Mouse (Mus musculus) heart, postnatal 0 days (tissue): ENCODE results near the gene Fgf8. TPM values are rescaled to one million over a fixed set of nuclear protein-coding genes. Genes with fewer than 3 reads are reported as not detected.

Source experiments
- ATAC-seq: fragments of 200-750 bp; cut with Nextera tagmentation; 2 replicates; pipeline ENCODE4 v1.8.0; 2017; ENCODE audit warnings: low read depth, moderate number of reproducible peaks, moderate library complexity; ENCODE audit not compliant: insufficient read depth
- DNase-seq: peaks from one replicate; pipeline ENCODE4 v3.0.0-alpha.2; 2016; ENCODE audit warnings: low spot score
- H3K27ac ChIP-seq: fragments of 300-500 bp; sonication (generic); 2 replicates; pipeline ENCODE4 v1.5.1; 2014; ENCODE audit warnings: low read depth, mild to moderate bottlenecking
- H3K27me3 ChIP-seq: fragments of 300-500 bp; sonication (generic); 2 replicates; pipeline ENCODE4 v1.6.1; 2014; ENCODE audit warnings: low read length, mixed read lengths; ENCODE audit not compliant: control insufficient read depth, insufficient read depth
- H3K36me3 ChIP-seq: fragments of 300-500 bp; sonication (generic); replicated peaks from 2 replicates; pipeline ENCODE4 v1.6.1; 2014; ENCODE audit warnings: low read length, mixed read lengths; ENCODE audit not compliant: control insufficient read depth, insufficient read depth
- H3K4me1 ChIP-seq: fragments of 300-500 bp; sonication (generic); 2 replicates; pipeline ENCODE4 v1.6.1; 2014; ENCODE audit warnings: antibody characterized with exemption; ENCODE audit not compliant: control insufficient read depth, insufficient read depth
- H3K4me2 ChIP-seq: fragments of 300-500 bp; sonication (generic); 2 replicates; pipeline ENCODE4 v1.6.1; 2014; ENCODE audit warnings: low read depth, mild to moderate bottlenecking, low read length, moderate library complexity
- H3K4me3 ChIP-seq: fragments of 300-500 bp; sonication (generic); 2 replicates; pipeline ENCODE4 v1.5.1; 2014; ENCODE audit warnings: low read depth, low read length
- H3K9ac ChIP-seq: fragments of 300-500 bp; sonication (generic); replicated peaks from 2 replicates; pipeline ENCODE4 v1.6.1; 2014; ENCODE audit warnings: low read depth, low read length, mixed read lengths
- H3K9me3 ChIP-seq: fragments of 300-500 bp; sonication (generic); replicated peaks from 2 replicates; pipeline ENCODE4 v1.6.1; 2016; ENCODE audit warnings: low read length; ENCODE audit not compliant: control insufficient read depth
- CTCF ChIP-seq: IDR thresholded peaks from 2 replicates; pipeline ENCODE4 v1.5.1; 2016; ENCODE audit warnings: antibody characterized with exemption, control low read depth, low read depth
- EP300 ChIP-seq: IDR thresholded peaks from 2 replicates; pipeline ENCODE4 v1.6.1; 2016; ENCODE audit warnings: antibody characterized with exemption, low read depth
- WGBS: fragments of 180-500 bp; shearing (Covaris S2); extraction: QIAGEN DNeasy Blood & Tissue Kit; methylation state at CpG from one replicate; pipeline ENCODE4 v1.1.7; 2014; 5-methylcytosine and 5-hydroxymethylcytosine counted together
- polyA plus RNA-seq: library from polyadenylated mRNA; unstranded; fragments of >200 nt; fragmentation: Nextera tagmentation; extraction: Ambion mirVana; gene quantifications from 2 replicates; pipeline ENCODE4 v1.2.1, GENCODE M21; 2015
- total RNA-seq: library from RNA; depleted of rRNA; stranded (reverse); fragments of >200 nt; gene quantifications from 2 replicates; pipeline ENCODE4 v1.2.3, GENCODE M21; 2014; ENCODE audit warnings: low replicate concordance

Fgf8 gene
- total and polyA plus RNA-seq, 2 experiments from 2014 or later = not detected

GRCm38 (mm10) chr19:45734191-45734590 lies 8.5 kb downstream of the Fgf8 start:
- Histone ChIP-seq H3K9me3 (no peaks in the 10 kb centered on the region), H3K4me2 (no peak overlapping the region), H3K27ac (no peak overlapping the region), H3K27me3 (peaks cover 59% of the 10 kb centered on the region), H3K4me1 (peaks cover 6% of the 10 kb centered on the region; the same call in 1 of the 2 replicates), H3K9ac (no peak overlapping the region), H3K4me3 (no peak overlapping the region), H3K36me3 (no peaks in the 10 kb centered on the region)
- ATAC-seq = no peak
- WGBS = 81% methylated on average over 5 of the region's 5 CpGs
- no peak for DNase-seq
- TF ChIP-seq EP300 = no peak
- no peak for TF ChIP-seq CTCF

DNA sequence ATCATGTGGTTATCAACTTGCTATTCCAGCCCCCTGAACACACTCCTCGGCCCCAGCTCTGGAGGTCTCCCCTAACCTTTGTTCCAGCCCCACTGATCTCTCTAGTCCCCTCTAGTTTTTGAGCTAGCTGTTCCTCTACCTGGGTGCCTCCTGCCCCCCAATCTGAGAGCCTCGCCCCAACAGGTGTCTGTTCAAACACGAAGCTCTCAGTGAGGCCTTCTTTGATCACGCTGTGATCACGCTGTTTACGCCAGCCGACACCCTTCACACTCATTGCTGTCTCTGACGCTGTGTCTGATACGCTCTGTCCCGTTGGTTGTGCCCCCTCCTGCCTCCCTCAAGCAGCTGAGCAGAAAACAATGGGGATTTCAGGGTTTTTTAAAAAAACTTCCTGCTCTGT lies 9.2 kb downstream of the Fgf8 start:
- DNase-seq = no peak
- Histone ChIP-seq H3K36me3 (no peaks in the 10 kb centered on the region), H3K9ac (no peak overlapping the region), H3K4me1 (peaks cover 6% of the 10 kb centered on the region; the same call in 1 of the 2 replicates), H3K4me2 (no peak overlapping the region), H3K27me3 (peaks cover 53% of the 10 kb centered on the region), H3K9me3 (no peaks in the 10 kb centered on the region), H3K27ac (no peak overlapping the region), H3K4me3 (no peak overlapping the region)
- TF ChIP-seq CTCF (no peak), EP300 (no peak)
- ATAC-seq = no peak
- WGBS = 41% methylated on average over 10 of the region's 10 CpGs

DNA sequence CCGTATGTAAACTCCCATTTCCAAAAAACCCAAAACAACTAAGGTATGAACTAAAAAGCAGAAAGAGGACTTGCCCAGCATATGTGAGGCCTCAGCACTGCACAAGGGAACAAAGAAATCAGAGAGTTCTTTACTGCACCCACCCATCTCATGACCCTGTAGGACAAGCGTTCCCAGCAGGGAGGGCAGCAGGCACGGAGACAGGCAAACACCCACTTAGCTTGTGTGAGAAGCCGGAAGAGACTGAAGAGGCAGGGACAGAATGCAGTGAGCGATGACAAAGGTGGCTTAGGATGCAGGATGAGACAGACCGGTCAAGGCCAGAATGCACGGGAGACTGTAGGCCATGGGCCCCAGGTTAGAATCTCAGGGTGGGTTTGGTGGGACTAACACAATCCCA lies 11.1 kb downstream of the Fgf8 start:
- no peak overlapping the region for H3K9ac ChIP-seq
- TF ChIP-seq CTCF (no peak), EP300 (no peak)
- no peaks in the 10 kb centered on the region for H3K36me3 ChIP-seq
- peaks cover 38% of the 10 kb centered on the region for H3K27me3 ChIP-seq
- no peak overlapping the region for H3K4me3 ChIP-seq
- H3K9me3 ChIP-seq = no peaks in the 10 kb centered on the region
- 75% methylated on average over 7 of the region's 7 CpGs for WGBS
- no peaks in the 10 kb centered on the region for H3K4me1 ChIP-seq
- no peak overlapping the region for H3K4me2 ChIP-seq
- no peak overlapping the region for H3K27ac ChIP-seq
- ATAC-seq (no peak), DNase-seq (no peak)

DNA sequence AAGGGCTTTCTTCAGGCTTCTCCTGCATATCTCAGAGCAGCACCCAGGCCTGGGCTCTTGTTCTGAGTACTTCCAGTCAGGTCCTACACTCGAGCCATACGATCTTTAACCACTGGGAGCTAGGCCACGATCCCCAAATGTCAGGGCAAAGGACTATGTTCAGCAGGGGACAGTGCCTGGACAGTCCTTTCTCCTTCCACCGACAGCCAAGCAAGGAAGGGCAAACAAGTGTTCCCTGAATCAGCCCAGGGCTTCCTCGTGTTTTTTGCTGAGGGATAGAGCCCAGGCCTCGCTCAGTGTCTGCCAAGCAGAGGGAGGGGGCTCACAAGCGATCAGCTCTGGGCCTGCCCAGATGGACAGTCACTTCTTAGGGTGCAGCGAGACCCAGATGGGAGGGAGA lies 12.7 kb downstream of the Fgf8 start:
- no peaks in the 10 kb centered on the region for H3K4me1 ChIP-seq

GRCm38 (mm10) chr19:45727231-45727630 lies 15.5 kb downstream of the Fgf8 start:
- Histone ChIP-seq H3K9ac (no peak overlapping the region), H3K27ac (no peak overlapping the region), H3K4me3 (no peak overlapping the region), H3K4me1 (no peaks in the 10 kb centered on the region), H3K4me2 (no peak overlapping the region), H3K9me3 (no peaks in the 10 kb centered on the region), H3K36me3 (no peaks in the 10 kb centered on the region), H3K27me3 (peaks cover 5% of the 10 kb centered on the region; the same call in 1 of the 2 replicates)
- WGBS = 75% methylated on average over 10 of the region's 10 CpGs
- DNase-seq = no peak
- no peak for TF ChIP-seq CTCF
- no peak for TF ChIP-seq EP300
- ATAC-seq = no peak

More for the DNA sequence above, 12.7 kb downstream of the Fgf8 start:
- ATAC-seq = no peak
- Histone ChIP-seq H3K4me3 (no peak overlapping the region), H3K9me3 (no peaks in the 10 kb centered on the region), H3K9ac (no peak overlapping the region), H3K36me3 (no peaks in the 10 kb centered on the region), H3K27ac (no peak overlapping the region), H3K27me3 (peaks cover 26% of the 10 kb centered on the region), H3K4me2 (no peak overlapping the region)
- TF ChIP-seq CTCF (no peak), EP300 (no peak)
- no peak for DNase-seq
- 76% methylated on average over 8 of the region's 8 CpGs for WGBS

- no peak overlapping the region for H3K4me2 ChIP-seq
- 50% methylated on average over 14 of the region's 14 CpGs for WGBS
- no peak for ATAC-seq
- no peak overlapping the region for H3K4me3 ChIP-seq
- TF ChIP-seq CTCF (no peak), EP300 (no peak)
- H3K27me3 ChIP-seq = peaks cover 4% of the 10 kb centered on the region; the same call in 1 of the 2 replicates
- H3K9ac ChIP-seq = no peak overlapping the region
- H3K36me3 ChIP-seq = no peaks in the 10 kb centered on the region
- H3K9me3 ChIP-seq = no peaks in the 10 kb centered on the region
- H3K27ac ChIP-seq = no peak overlapping the region
- H3K4me1 ChIP-seq = no peaks in the 10 kb centered on the region
- DNase-seq = no peak
These were observed 16.9 kb downstream of the Fgf8 start for GRCm38 (mm10) chr19:45725677-45726277.
